In the genomic region with DNA sequence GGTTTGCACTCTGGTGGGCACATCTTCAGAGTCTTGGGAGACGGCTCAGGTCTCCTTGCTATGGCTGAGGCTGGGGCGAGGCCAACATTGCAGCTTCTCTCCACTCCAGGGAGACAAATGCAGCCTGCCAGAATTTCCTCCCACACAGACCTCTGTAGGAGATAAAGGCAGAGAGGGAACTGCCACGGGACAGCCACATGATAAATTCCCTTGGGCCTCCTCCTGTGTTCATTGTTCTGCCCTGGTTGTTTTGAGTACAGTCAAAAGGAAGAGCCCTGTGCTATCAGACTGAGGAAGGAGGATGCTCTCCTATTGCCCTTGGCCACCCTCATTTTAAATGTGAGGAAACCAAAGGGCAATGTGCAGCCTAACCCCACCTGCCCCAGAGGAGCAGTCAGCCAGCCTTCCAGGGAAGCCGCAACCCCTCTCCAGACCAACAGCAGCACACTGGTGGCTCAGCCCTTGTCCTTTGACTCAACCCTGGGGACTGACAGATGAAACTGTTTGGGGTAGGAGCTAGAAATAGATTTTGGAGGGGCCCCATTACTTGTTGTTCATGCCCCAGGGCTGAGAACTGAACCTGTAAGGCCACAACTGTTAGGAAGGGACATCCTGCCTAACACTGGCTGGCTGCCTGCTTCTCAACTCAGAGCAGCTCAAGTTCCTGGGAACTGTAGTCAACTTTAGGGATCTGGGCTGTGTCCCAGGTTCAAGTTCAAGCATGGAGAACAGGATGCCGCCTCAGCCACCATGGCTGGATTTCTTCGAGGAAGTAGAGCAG, we compare ENCODE assay signal across 8 mouse cellular contexts.
DNase-seq lines count a peak whose midpoint lies in the region; ATAC-seq and TF ChIP-seq lines count a peak whose summit lies in the region.

No protein-coding gene starts in this region.

- no peaks in the 10 kb centered on the region for H3K27me3 ChIP-seq in G1E (ENCODE audit: insufficient read depth, low read length)
- H3K27me3 ChIP-seq in forebrain, embryonic 14.5 days (replicated peaks; ENCODE audit: control insufficient read depth, insufficient read depth, low read length), result no peaks in the 10 kb centered on the region

- no peaks in the 10 kb centered on the region for H3K36me3 ChIP-seq in G1E (replicated peaks)
- no peaks in the 10 kb centered on the region for H3K36me3 ChIP-seq in forebrain, embryonic 14.5 days (ENCODE audit: control insufficient read depth, insufficient read depth, low read length)

- peak overlapping the region; percentile 47; the same call in 1 of the 2 replicates for H3K4me3 ChIP-seq in G1E (ENCODE audit: low read depth, low read length)
- no peak overlapping the region for H3K4me3 ChIP-seq in forebrain, embryonic 14.5 days (ENCODE audit: low read depth, low read length)

- TF ChIP-seq CTCF in G1E (IDR thresholded peaks at IDR 0.05; ENCODE audit: low read depth, low read length), result no peak

- WGBS in forebrain, embryonic 14.5 days, result 66% methylated on average over 6 of the region's 6 CpGs

- peak overlapping the region; percentile 41; the same call in 1 of the 2 replicates for H3K27ac ChIP-seq in forebrain, embryonic 14.5 days (ENCODE audit: low read depth, low read length)

- peak; percentile 62 for ATAC-seq in G1E (ENCODE audit: extremely low read depth, insufficient number of reproducible peaks, low FRiP score, poor library complexity, severe bottlenecking)
- ATAC-seq in forebrain, embryonic 14.5 days, result no peak

- intact Hi-C loops in heart, postnatal 25 days (cut with DNase I), result loop anchor here (2.0 to 5.0 kb wide), 5 partner anchors 42 to 274 kb away; partner anchors contain the start of gene Zfp36l1

- H3K4me2 ChIP-seq in forebrain, embryonic 14.5 days (ENCODE audit: low read length), result no peak overlapping the region

- peak; percentile 66 for DNase-seq in G1E (ENCODE audit: low spot score)
- peak; percentile 73 to 87 for DNase-seq in adrenal gland, adult (ENCODE audit: inconsistent age in 2 of 2, low spot score in 1 of 2)
- DNase-seq in forebrain, embryonic 14.5 days (ENCODE audit: low spot score), result peak; percentile 26
- peak; percentile 80 for DNase-seq in heart, postnatal 25 days (ENCODE audit: low spot score)
- DNase-seq in kidney, postnatal 4 days, result peak; percentile 67 to 80
- DNase-seq in lung, postnatal 25 days (ENCODE audit: low spot score), result peak; percentile 80
- DNase-seq in testis, postnatal 10 days (ENCODE audit: low spot score), result peak; percentile 82
- DNase-seq in cerebellum, adult 9-11 months, result no peak

- H3K4me1 ChIP-seq in G1E (ENCODE audit: insufficient read depth, low read depth, low read length), result peaks cover 78% of the 10 kb centered on the region
- H3K4me1 ChIP-seq in forebrain, embryonic 14.5 days (ENCODE audit: control insufficient read depth, insufficient read depth, low read length), result peaks cover 32% of the 10 kb centered on the region

- H3K9ac ChIP-seq in forebrain, embryonic 14.5 days (ENCODE audit: low read length), result no peak overlapping the region

- no peaks in the 10 kb centered on the region for H3K9me3 ChIP-seq in G1E (replicated peaks)
- no peaks in the 10 kb centered on the region for H3K9me3 ChIP-seq in forebrain, embryonic 14.5 days (replicated peaks; ENCODE audit: control insufficient read depth, low read length)
